Mouse (Mus musculus): ENCODE measurements around the gene Echs1. TPM values are rescaled to one million over a fixed set of nuclear protein-coding genes. Genes with fewer than 3 reads are reported as not detected.
A peak's percentile ranks its signal among the peaks of the same experiment; 100 is the strongest.

Echs1 gene
- total RNA-seq, 2 experiments from 2014 or later: 51.6 to 52.6 TPM

GRCm38 (mm10) chr7:140111943-140112342 is 4.3 kb downstream of the Echs1 start:
- intact Hi-C loops (cut with DNase I): no loop called here
- DNase-seq (ENCODE audit: extremely low spot score in 1 of 2, low spot score in 2 of 2): no peak

GRCm38 (mm10) chr7:140104009-140104408 is 12.3 kb downstream of the Echs1 start:
- H3K27ac ChIP-seq: no peak overlapping the region
- DNase-seq (ENCODE audit: extremely low spot score in 1 of 2, low spot score in 2 of 2): no peak
- no peak overlapping the region for H3K4me3 ChIP-seq
- intact Hi-C loops (cut with DNase I): no loop called here
- no peak for TF ChIP-seq CTCF (IDR thresholded peaks at IDR 0.05)

More at GRCm38 (mm10) chr7:140111943-140112342, 4.3 kb downstream of the Echs1 start:
- Histone ChIP-seq H3K27ac (no peak overlapping the region), H3K4me3 (no peak overlapping the region)
- no peak for TF ChIP-seq CTCF (IDR thresholded peaks at IDR 0.05)

GRCm38 (mm10) chr7:140101993-140102860 is 14.0 kb downstream of the Echs1 start, which contains the start of gene Fuom:
Gene Fuom, minus strand, starts transcription at chr7:140102441.
- TF ChIP-seq CTCF (IDR thresholded peaks at IDR 0.05): no peak
- peak within 1 kb of the TSS; percentile 62 for H3K4me3 ChIP-seq
- H3K27ac ChIP-seq: peak within 1 kb of the TSS; percentile 86
- intact Hi-C loops (cut with DNase I): loop anchor here (1.0 to 2.0 kb wide), 3 partner anchors 21 to 35 kb away; partner anchors contain the start of gene Mtg1
- peak; percentile 79 to 83 for DNase-seq (ENCODE audit: extremely low spot score in 1 of 2, low spot score in 2 of 2)

GRCm38 (mm10) chr7:140101498-140101897 is 14.8 kb downstream of the Echs1 start:
- Histone ChIP-seq H3K27ac (peak overlapping the region; percentile 86; the same call in 1 of the 2 replicates), H3K4me3 (peak overlapping the region; percentile 62)
- DNase-seq (ENCODE audit: extremely low spot score in 1 of 2, low spot score in 2 of 2): no peak
- intact Hi-C loops (cut with DNase I): no loop called here
- no peak for TF ChIP-seq CTCF (IDR thresholded peaks at IDR 0.05)

GRCm38 (mm10) chr7:140098466-140098865 is 17.8 kb downstream of the Echs1 start:
- Histone ChIP-seq H3K4me3 (no peak overlapping the region), H3K27ac (no peak overlapping the region)
- TF ChIP-seq CTCF (IDR thresholded peaks at IDR 0.05): no peak
- no peak for DNase-seq (ENCODE audit: extremely low spot score in 1 of 2, low spot score in 2 of 2)
- intact Hi-C loops (cut with DNase I): no loop called here

- no peak for DNase-seq (ENCODE audit: extremely low spot score in 1 of 2, low spot score in 2 of 2)
- intact Hi-C loops (cut with DNase I): no loop called here
- Histone ChIP-seq H3K27ac (no peak overlapping the region), H3K4me3 (no peak overlapping the region)
- no peak for TF ChIP-seq CTCF (IDR thresholded peaks at IDR 0.05)
These were observed 20.2 kb downstream of the Echs1 start for GRCm38 (mm10) chr7:140096055-140096454.

- DNase-seq (ENCODE audit: extremely low spot score in 1 of 2, low spot score in 2 of 2): no peak
- intact Hi-C loops (cut with DNase I): no loop called here
- TF ChIP-seq CTCF (IDR thresholded peaks at IDR 0.05): no peak
- Histone ChIP-seq H3K27ac (no peak overlapping the region), H3K4me3 (no peak overlapping the region)
These were observed 20.7 kb downstream of the Echs1 start for GRCm38 (mm10) chr7:140095556-140095955.

- no peak overlapping the region for H3K27ac ChIP-seq
- DNase-seq (ENCODE audit: extremely low spot score in 1 of 2, low spot score in 2 of 2): no peak
- no peak for TF ChIP-seq CTCF (IDR thresholded peaks at IDR 0.05)
- no peak overlapping the region for H3K4me3 ChIP-seq
- intact Hi-C loops (cut with DNase I): no loop called here
These were observed 21.3 kb downstream of the Echs1 start for GRCm38 (mm10) chr7:140094954-140095353.

GRCm38 (mm10) chr7:140092924-140093528 is 23.2 kb downstream of the Echs1 start, which contains the start of gene Prap1:
Gene Prap1, plus strand, starts transcription at chr7:140093395.
- no peak for TF ChIP-seq CTCF (IDR thresholded peaks at IDR 0.05)
- intact Hi-C loops (cut with DNase I): no loop called here
- no peak within 1 kb of the TSS for H3K27ac ChIP-seq
- no peak within 1 kb of the TSS for H3K4me3 ChIP-seq
- no peak for DNase-seq (ENCODE audit: extremely low spot score in 1 of 2, low spot score in 2 of 2)

- intact Hi-C loops (cut with DNase I): no loop called here
- no peak for DNase-seq (ENCODE audit: extremely low spot score in 1 of 2, low spot score in 2 of 2)
- Histone ChIP-seq H3K4me3 (no peak overlapping the region), H3K27ac (no peak overlapping the region)
- no peak for TF ChIP-seq CTCF (IDR thresholded peaks at IDR 0.05)
These were observed 25.7 kb downstream of the Echs1 start for GRCm38 (mm10) chr7:140090601-140091000.

GRCm38 (mm10) chr7:140082242-140082678 is 34.0 kb downstream of the Echs1 start, which contains the start of gene Caly:
Gene Caly, minus strand, starts transcription at chr7:140082548.
- peak; percentile 90 to 92 for DNase-seq (ENCODE audit: extremely low spot score in 1 of 2, low spot score in 2 of 2)
- Histone ChIP-seq H3K27ac (peak within 1 kb of the TSS; percentile 99), H3K4me3 (peak within 1 kb of the TSS; percentile 49)
- peak; percentile 56 for TF ChIP-seq CTCF (IDR thresholded peaks at IDR 0.05)
- intact Hi-C loops (cut with DNase I): loop anchor here (5.0 kb wide), 2 partner anchors 635 to 650 kb away; no protein-coding TSS in a partner anchor
